Mouse (Mus musculus): ENCODE measurements around the gene Arhgap23. TPM values are rescaled to one million over a fixed set of nuclear protein-coding genes. Genes with fewer than 3 reads are reported as not detected.
A peak's percentile ranks its signal among the peaks of the same experiment; 100 is the strongest.

Gene Arhgap23
- total and polyA plus RNA-seq, 3 experiments = 1.2 to 5.6 (median 4.2) TPM

DNA sequence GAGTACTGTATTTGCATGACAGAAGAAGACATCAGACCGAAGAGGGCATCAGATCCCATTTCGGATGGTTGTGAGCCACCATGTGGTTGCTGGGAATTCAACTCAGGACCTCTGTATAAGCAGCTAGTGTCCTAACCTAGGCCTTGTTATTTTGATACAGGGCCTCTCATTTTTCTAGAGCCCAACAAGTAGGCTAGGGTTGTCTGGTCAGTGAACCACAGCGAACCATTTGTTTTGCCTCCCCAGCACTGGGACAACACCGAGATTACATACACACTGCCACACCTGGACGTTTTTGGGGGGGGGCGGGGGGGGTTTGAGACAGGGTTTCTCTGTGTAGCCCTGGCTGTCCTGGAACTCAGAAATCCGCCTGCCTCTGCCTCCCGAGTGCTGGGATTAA is 18.8 kb downstream of the Arhgap23 start:
- H3K4me1 ChIP-seq (ENCODE audit: control insufficient read depth in 1 of 2, insufficient read depth in 2 of 2) = peaks cover 9 to 62% of the 10 kb centered on the region in 2 experiments
- H3K4me2 ChIP-seq (ENCODE audit: insufficient read depth, low read depth, poor library complexity, severe bottlenecking) = no peak overlapping the region
- H3K36me3 ChIP-seq (replicated peaks in 1 of 2; ENCODE audit: control insufficient read depth in 1 of 2, insufficient read depth in 1 of 2, low read length in 1 of 2) = peaks cover 0 to 11% of the 10 kb centered on the region in 2 experiments
- in situ Hi-C loops (cut with MboI; ENCODE audit: low pct_ligation_motif_present, low pct_unique_long_range_greater_than_20kb, low sequenced_read_pairs) = no loop called here
- no peaks in the 10 kb centered on the region for H3K9me3 ChIP-seq (replicated peaks; ENCODE audit: low read length)
- H3K9ac ChIP-seq (ENCODE audit: insufficient read depth, low read depth) = no peak overlapping the region
- H3K4me3 ChIP-seq (replicated peaks in 1 of 3; ENCODE audit: low read depth in 2 of 3, low read length in 2 of 3, poor library complexity in 1 of 3) = no peak overlapping the region
- no peaks in the 10 kb centered on the region for H3K27me3 ChIP-seq (replicated peaks)
- TF ChIP-seq MAX (IDR thresholded peaks at IDR 0.05; ENCODE audit: low read length) (no peak), HCFC1 (IDR thresholded peaks at IDR 0.05; ENCODE audit: low read depth, low read length) (no peak), RCOR1 (conservative IDR thresholded peaks at IDR 0.05; ENCODE audit: low read depth, low read length) (no peak), TCF12 (IDR thresholded peaks at IDR 0.05; ENCODE audit: low read depth, low read length) (no peak), CHD1 (IDR thresholded peaks at IDR 0.05; ENCODE audit: low read depth, low read length) (no peak), E2F4 (IDR thresholded peaks at IDR 0.05; ENCODE audit: insufficient replicate concordance, low read depth, low read length) (no peak), ETS1 (conservative IDR thresholded peaks at IDR 0.05; ENCODE audit: low read depth, low read length) (no peak), NRF1 (IDR thresholded peaks at IDR 0.05; ENCODE audit: low read depth, low read length) (no peak), NELFE (IDR thresholded peaks at IDR 0.05; ENCODE audit: low read depth, low read length) (no peak), ZC3H11A (IDR thresholded peaks at IDR 0.05; ENCODE audit: low read depth, low read length) (no peak)
- DNase-seq (ENCODE audit: extremely low read depth) = no peak
- no peak overlapping the region for H3K27ac ChIP-seq (ENCODE audit: insufficient read depth, low read depth)
- no peaks in the 10 kb centered on the region for H3K79me2 ChIP-seq (replicated peaks; ENCODE audit: control insufficient read depth, extremely low read depth, insufficient read depth, poor library complexity, severe bottlenecking)
- dilution Hi-C loops (cut with MboI; ENCODE audit: extremely low pct_ligation_motif_present, extremely low pct_unique_long_range_greater_than_20kb, low sequenced_read_pairs) = no loop called here

DNA sequence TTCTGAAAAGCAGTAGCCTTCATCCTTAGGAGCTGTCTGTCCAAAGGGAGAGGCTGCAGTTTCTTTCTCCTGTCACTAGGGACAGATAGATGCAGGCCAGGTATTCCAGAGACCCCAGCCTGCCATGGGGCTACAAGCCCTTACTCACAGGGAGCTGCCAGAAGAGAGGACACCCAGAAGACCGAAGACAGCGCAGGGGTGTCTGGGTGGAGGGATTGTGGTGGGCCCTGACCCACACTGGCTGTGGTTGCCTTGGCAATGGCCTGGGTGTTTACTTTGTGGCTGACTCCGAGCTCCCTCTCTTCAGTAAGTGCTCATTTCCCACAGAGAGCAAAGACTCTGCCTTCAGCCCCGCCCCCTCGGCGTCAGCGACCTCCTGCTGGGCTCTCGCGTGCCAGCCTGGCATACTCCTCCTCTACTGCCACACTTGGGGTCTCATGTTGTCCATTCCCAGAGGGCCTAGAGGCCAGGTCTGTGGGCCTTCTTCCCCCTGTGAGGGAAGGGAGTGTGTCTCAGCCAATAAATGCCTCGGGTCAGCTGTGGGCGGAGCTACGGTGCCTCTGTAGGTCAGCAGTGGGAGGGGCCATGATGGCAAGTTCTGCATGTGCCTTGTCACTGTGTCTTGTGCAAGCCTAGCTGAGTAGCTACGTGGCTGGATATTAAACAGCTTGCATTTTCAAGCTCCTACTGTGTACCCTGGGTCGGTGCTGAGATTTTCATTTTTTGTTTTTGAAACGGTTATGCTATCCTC is 19.5 kb downstream of the Arhgap23 start:
- Histone ChIP-seq H3K79me2 (replicated peaks; ENCODE audit: control insufficient read depth, extremely low read depth, insufficient read depth, poor library complexity, severe bottlenecking) (no peaks in the 10 kb centered on the region), H3K4me2 (ENCODE audit: insufficient read depth, low read depth, poor library complexity, severe bottlenecking) (peak overlapping the region; percentile 63), H3K4me3 (replicated peaks in 1 of 3; ENCODE audit: low read depth in 2 of 3, low read length in 2 of 3, poor library complexity in 1 of 3) (peak overlapping the region; percentile 53 to 58 (median 57)), H3K27me3 (replicated peaks) (no peaks in the 10 kb centered on the region), H3K9ac (ENCODE audit: insufficient read depth, low read depth) (peak overlapping the region; percentile 65), H3K36me3 (replicated peaks in 1 of 2; ENCODE audit: control insufficient read depth in 1 of 2, insufficient read depth in 1 of 2, low read length in 1 of 2) (peaks cover 0 to 11% of the 10 kb centered on the region in 2 experiments), H3K4me1 (ENCODE audit: control insufficient read depth in 1 of 2, insufficient read depth in 2 of 2) (peaks cover 8 to 54% of the 10 kb centered on the region in 2 experiments), H3K27ac (ENCODE audit: insufficient read depth, low read depth) (peak overlapping the region; percentile 95), H3K9me3 (replicated peaks; ENCODE audit: low read length) (no peaks in the 10 kb centered on the region)
- in situ Hi-C loops (cut with MboI; ENCODE audit: low pct_ligation_motif_present, low pct_unique_long_range_greater_than_20kb, low sequenced_read_pairs) (loop anchor here (5.0 kb wide), 1 partner anchor 37 kb away; no protein-coding TSS in a partner anchor), dilution Hi-C loops (cut with MboI; ENCODE audit: extremely low pct_ligation_motif_present, extremely low pct_unique_long_range_greater_than_20kb, low sequenced_read_pairs) (no loop called here)
- DNase-seq (ENCODE audit: extremely low read depth) = peak; percentile 99
- TF ChIP-seq MXI1 (IDR thresholded peaks at IDR 0.05; ENCODE audit: low read depth, low read length) = peak; percentile 71
- TF ChIP-seq ZMIZ1 (IDR thresholded peaks at IDR 0.05; ENCODE audit: low read depth, low read length) = peak; percentile 41
- TF ChIP-seq NELFE (IDR thresholded peaks at IDR 0.05; ENCODE audit: low read depth, low read length) = no peak
- TF ChIP-seq ZNF384 (IDR thresholded peaks at IDR 0.05; ENCODE audit: low read depth, low read length) = 0 out of 2 replicates have a peak, but pooled peaks have one; percentile 8
- no peak for TF ChIP-seq CHD2 (IDR thresholded peaks at IDR 0.05; ENCODE audit: low read length)
- TF ChIP-seq USF1 (IDR thresholded peaks at IDR 0.05; ENCODE audit: low read depth, low read length) = no peak
- TF ChIP-seq MEF2A (IDR thresholded peaks at IDR 0.05; ENCODE audit: borderline replicate concordance, low read depth, low read length) = peak; percentile 38; the same call in 1 of the 2 replicates
- no peak for TF ChIP-seq JUN (IDR thresholded peaks at IDR 0.05; ENCODE audit: insufficient read depth, low read depth, low read length)
- TF ChIP-seq EP300 (IDR thresholded peaks at IDR 0.05; ENCODE audit: low read length) = no peak
- TF ChIP-seq SMC3 (IDR thresholded peaks at IDR 0.05; ENCODE audit: low read depth, low read length) = peak; percentile 23
- no peak for TF ChIP-seq GABPA (IDR thresholded peaks at IDR 0.05; ENCODE audit: insufficient replicate concordance, low read depth, low read length)
- no peak; the same call in 1 of the 2 replicates for TF ChIP-seq MAZ (IDR thresholded peaks at IDR 0.05; ENCODE audit: low read depth, low read length)
- TF ChIP-seq MYC (IDR thresholded peaks at IDR 0.05; ENCODE audit: low read depth, low read length) = peak; percentile 79
- TF ChIP-seq PAX5 (IDR thresholded peaks at IDR 0.05; ENCODE audit: low read length) = no peak
- no peak for TF ChIP-seq JUND (conservative IDR thresholded peaks at IDR 0.05; ENCODE audit: low read depth, low read length)
- TF ChIP-seq ZC3H11A (IDR thresholded peaks at IDR 0.05; ENCODE audit: low read depth, low read length) = no peak
- no peak; the same call in 1 of the 2 replicates for TF ChIP-seq RCOR1 (conservative IDR thresholded peaks at IDR 0.05; ENCODE audit: low read depth, low read length)
- peak; percentile 83 for TF ChIP-seq MAX (IDR thresholded peaks at IDR 0.05; ENCODE audit: low read length)
- peak; percentile 94 for TF ChIP-seq BHLHE40 (IDR thresholded peaks at IDR 0.05; ENCODE audit: low read depth, low read length)
- peak; percentile 72 for TF ChIP-seq TCF12 (IDR thresholded peaks at IDR 0.05; ENCODE audit: low read depth, low read length)
- no peak for TF ChIP-seq NRF1 (IDR thresholded peaks at IDR 0.05; ENCODE audit: low read depth, low read length)
- peak; percentile 43; the same call in 1 of the 2 replicates for TF ChIP-seq MAFK (IDR thresholded peaks at IDR 0.05; ENCODE audit: insufficient replicate concordance, low read length)
- TF ChIP-seq ETS1 (conservative IDR thresholded peaks at IDR 0.05; ENCODE audit: low read depth, low read length) = peak; percentile 58
- no peak for TF ChIP-seq USF2 (conservative IDR thresholded peaks at IDR 0.05; ENCODE audit: low read depth, low read length)
- TF ChIP-seq SIN3A (IDR thresholded peaks at IDR 0.05; ENCODE audit: low read length) = peak; percentile 76; the same call in 1 of the 2 replicates
- TF ChIP-seq RAD21 (IDR thresholded peaks at IDR 0.05; ENCODE audit: low read depth, low read length) = no peak; the same call in none of the 2 replicates
